Mouse (Mus musculus) cortical plate, adult 2 months (tissue): ENCODE data around the gene Zfp318.

ENCODE experiments used
- CTCF ChIP-seq: fragments of 200-500 bp; IDR thresholded peaks from 2 replicates; pipeline ENCODE4 v1.5.1; 2011; ENCODE audit warnings: mild to moderate bottlenecking, control low read depth, low read length; ENCODE audit not compliant: insufficient read depth; ENCODE audit errors: extremely low read depth
- POLR2A ChIP-seq: fragments of 200-500 bp; IDR thresholded peaks from 2 replicates; pipeline ENCODE4 v1.6.1; 2011; ENCODE audit warnings: mild to moderate bottlenecking, low read length, control low read depth; ENCODE audit not compliant: insufficient read depth; ENCODE audit errors: extremely low read depth

GRCm38 (mm10) chr17:46438298-46438873 is 54.9 kb downstream of the Zfp318 start, which contains the start of gene Slc22a7:
- TF ChIP-seq POLR2A (no peak), CTCF (no peak)
